Mouse (Mus musculus): ENCODE results near the gene Cab39l.
"Not testable (repeated sequence)": the region's sequence is repeated elsewhere in the genome, so short reads cannot be mapped to it uniquely, and the experiment has no call there.

- not testable (repeated sequence) for TF ChIP-seq POLR2A (IDR thresholded peaks at IDR 0.05; ENCODE audit: insufficient read depth, low read length); CTCF (IDR thresholded peaks at IDR 0.05; ENCODE audit: low read depth, low read length); EP300 (IDR thresholded peaks at IDR 0.05; ENCODE audit: insufficient read depth, low read depth, low read length)
Observed at GRCm38 (mm10) chr14:59414979-59415378, 25.8 kb upstream of the Cab39l start.

Measured in ES-Bruce4 (cell line).